Mouse (Mus musculus): ENCODE measurements around the gene Galnt10. TPM values are rescaled to one million over a fixed set of nuclear protein-coding genes. Genes with fewer than 3 reads are reported as not detected.
"Not testable (repeated sequence)": the region's sequence is repeated elsewhere in the genome, so short reads cannot be mapped to it uniquely, and the experiment has no call there.

The Galnt10 gene
- total RNA-seq, 4 experiments from 2014 or later, result 7.2 to 9.4 (median 8.6) TPM

DNA sequence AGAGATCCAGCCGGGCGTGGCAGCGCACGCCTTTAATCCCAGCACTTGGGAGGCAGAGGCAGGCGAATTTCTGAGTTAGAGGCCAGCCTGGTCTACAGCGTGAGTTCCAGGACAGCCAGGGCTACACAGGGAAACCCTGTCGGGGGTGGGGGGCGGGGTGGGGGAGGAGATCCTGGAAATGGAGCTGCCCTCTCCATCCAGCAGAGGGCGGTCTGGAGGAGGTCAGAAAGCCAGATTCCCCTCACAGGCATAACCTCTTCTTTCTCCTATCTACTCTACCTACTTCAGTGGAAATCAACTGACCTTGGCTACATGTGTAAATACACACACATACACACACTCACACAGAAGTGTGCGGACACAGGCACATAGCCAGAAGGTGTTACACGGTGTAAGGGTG lies 180.0 kb downstream of the Galnt10 start:
- DNase-seq (ENCODE audit: low spot score in 2 of 2), result not testable (repeated sequence)

DNA sequence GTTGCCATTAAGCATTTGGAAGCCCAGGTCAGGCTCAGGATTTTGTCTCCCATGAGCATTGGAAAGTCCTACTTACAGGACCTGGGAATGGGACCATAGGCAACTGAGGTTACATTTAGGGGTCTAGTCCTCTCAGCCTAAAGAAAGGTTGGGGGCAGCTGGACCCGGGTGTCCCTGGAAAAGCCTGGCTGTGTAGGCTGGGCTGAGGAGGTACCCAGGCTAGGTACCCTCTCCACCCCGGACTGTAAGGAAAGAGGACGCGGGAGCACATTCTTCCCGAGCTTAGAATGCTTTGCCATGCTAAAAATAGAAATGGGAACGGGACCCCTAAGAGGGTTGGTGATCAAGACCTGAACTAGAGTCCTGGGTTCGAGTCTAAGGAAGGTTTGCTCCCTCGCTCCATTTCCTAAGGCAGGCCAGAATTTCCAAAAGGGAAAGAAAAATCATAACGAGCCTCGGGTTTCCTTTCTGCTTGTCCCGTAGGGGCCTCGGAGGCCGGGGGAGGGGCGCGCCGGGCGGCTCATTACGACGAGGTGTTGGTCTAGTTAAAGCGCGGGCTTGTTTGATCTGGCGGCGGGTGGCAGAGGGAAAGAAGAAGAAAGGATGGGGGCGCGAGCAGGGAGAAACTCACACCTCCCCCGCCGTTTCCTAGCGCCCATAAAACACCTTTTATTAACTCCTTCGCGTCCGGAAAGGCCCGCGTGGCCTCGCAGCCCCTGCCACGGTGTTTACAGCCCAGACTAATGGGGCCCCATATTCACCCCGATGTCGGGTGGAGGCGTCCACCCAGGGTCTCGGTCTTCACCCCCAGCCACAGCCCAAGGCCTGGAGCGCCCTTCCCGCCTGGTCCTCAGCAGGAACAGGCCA lies 182.0 kb downstream of the Galnt10 start:
- no peak for DNase-seq (ENCODE audit: low spot score in 2 of 2)

DNA sequence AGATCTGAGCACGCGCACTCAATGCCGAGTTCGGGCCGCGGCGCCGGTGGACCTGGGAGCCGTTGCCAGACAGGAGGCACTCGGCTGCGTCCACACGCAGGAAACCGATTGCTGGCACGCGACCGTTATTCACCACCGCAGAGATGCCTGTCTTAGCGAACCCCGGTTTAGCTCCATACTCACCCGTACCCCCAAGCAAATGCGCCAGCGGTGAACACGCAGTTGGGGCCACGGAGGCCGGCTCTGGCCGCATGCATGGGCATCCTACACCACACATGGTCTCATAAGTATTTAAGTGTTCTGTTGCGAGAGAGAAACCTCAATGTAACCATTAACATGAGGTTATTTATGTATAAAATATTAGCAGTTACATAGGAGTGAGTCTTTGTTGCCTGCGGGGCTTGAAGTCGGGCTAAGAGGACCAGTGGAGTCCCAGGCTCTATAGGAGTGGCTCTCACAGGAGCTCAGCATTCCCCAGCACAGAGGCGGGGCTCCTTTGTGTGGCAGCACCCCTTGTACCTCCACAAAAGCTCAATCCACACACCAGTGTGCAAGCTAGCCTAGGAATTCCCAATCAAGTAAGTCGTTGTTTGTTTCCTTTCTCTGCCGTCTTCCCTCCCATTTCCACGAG lies 182.8 kb downstream of the Galnt10 start:
- no peak for DNase-seq (ENCODE audit: low spot score in 2 of 2)

DNA sequence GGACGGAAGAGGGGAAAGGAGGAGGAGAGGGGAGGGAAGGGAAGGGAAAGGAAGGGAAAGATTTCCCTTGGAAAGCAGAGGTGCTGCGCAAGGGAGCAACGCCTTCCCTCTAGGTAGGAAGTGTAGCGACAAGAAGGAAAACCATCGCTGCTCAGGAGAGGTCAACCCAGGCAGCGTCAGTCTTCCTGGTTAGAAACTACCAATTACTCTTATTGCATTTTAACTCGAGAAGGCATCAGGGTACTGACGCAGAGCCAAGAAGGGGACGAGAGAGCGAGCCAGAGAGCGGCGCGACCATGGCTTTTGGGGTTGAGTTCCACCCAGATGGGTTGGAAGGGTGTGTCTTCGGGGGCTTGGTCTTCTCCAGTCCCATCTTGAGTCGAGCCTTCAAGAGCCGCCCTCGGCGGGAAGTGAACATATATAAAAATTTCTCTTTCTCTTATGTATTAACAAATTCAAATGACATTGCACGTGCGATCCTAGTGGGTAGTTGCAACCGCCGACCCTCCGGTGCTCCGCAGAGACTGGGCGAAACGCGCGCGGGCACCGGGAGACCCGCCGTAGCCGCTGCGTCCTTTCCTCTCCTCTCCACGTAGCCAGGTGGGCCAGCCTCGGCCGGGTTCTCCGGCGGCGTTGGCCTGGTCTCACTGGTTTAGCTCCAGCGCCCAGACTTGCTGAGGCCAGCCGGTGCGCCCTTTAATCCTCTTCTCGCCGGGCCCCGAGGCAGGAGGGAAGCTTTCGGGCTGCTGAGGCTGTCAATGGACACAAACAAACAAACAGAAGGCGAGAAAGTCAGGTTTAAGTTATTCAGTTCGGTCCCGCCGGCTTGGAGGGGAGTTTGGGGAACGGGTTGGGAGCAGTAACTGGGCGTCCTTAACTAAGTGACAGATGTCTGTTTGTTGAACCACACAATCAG lies 184.0 kb downstream of the Galnt10 start:
- DNase-seq (ENCODE audit: low spot score in 2 of 2), result no peak

DNA sequence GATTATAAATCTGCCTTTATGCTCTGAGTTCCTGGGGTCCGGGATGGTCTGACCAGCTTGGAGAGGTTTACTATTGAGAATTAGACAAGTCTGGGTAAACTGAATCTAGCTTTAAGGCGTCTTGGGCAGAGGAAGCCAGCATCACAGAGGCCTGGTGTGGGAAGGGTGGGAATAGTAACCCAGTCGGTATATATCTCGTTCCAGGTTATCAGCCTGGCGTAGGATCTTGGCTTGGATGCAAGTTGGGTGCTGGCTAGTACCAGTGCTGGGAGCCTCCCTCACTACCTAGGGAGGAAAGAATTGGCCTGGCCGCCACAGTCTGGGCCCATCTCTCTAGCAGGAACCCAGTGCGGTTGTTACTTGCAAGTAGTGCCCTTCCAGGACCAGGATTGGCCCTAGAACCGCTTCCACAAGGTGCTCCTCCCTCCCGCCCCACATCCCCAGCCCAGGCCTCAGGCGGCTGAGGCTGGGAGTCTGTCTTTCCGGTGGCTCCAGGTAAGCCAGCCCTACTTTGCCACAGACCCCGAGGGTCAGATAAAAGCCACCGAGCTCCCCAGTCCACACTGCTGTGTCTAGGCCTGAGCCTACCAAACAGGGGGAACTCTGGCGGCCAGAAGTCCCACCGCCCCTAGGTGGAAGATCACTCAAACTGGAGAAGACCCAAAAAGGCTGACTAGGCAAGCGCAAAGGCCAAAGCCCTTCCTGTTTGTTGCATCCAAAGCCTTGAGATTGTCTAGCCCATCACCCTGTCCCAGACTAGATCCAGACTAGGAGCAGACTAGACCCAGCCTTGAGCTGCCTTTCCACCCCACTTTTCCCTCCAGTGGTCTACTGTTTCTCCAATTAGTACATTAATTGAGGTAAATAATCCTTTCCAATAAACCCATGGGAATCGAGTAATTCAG lies 184.9 kb downstream of the Galnt10 start:
- no peak for DNase-seq (ENCODE audit: low spot score in 2 of 2)

DNA sequence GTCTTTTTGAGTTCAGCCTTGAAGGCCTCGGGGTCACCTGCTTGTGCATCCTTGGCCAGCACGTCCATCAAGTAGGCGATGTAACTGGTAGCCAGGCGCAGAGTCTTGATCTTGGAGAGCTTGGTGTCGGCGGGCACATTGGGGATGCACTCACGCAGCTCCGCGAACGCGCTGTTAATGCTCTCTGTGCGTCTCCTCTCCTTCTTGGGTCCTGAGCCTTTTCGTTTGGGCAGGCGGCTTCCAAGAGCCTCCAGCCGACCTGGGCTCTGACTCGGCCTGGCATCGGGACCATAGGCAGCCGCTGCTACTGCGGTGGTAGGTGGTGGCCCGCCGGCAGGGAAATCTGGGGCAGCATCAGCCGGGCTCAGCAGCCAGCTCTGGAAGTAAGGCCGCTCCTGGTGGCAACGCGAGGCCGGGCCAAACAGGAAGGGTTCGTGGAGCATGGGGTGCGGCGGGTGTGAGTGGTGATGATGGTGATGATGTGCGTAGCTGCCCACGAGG lies 186.1 kb downstream of the Galnt10 start:
- no peak for DNase-seq (ENCODE audit: low spot score in 2 of 2)

DNA sequence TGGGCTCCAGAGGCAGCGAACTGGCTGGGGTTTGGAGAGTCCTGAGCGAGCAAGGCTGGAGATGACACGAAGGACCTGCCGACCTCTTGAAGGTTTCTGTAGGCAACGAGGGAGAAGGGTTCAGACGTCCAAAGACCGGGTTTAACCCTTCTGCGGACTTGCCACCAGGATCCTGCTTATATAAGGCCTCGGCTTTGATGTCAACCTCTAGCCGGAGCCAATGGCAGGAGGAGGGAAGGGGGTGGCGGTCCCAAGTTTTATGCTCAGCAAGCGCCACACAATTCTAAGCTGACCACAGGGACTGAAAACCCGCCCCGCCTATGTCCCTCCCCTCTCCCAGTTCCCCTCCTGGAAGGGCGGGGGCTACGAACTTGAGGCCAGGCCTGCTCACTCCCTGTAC lies 186.6 kb downstream of the Galnt10 start:
- no peak for DNase-seq (ENCODE audit: low spot score in 2 of 2)

DNA sequence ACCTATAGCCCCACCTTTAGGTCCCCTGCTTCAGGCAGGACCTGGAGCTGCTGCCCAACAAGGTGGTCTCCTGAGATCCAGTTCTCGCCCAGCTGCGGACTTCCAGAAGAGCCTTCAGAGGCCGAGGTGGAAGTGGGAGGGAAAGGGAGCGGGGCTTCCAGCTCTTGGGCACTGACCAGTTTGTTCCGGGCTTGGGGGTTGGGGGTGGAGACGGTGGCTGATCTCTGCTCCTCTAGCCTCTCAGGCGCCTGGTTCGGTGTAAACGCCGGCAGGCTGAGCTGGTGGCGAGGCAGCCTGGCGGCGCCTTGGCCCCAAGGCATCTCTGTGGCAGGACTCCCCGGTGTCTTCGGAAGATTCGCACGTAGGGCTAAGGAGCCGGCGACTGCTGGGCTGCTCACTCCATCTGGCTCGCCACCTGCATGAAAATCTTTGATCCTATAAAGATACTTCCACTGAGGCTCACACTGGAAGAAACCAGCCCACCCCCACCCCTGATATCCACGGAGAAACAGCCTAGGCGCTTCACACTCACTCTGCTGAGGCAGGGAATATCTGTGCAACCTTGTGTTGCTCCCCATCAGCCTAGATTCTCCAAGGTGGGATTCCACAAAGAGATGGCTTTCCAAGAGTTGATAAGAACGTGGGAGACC lies 187.4 kb downstream of the Galnt10 start, which contains the start of gene Hand1:
Gene Hand1 (minus strand): TSS at position 267 of the 650 bp plus-strand sequence.
- no peak for DNase-seq (ENCODE audit: low spot score in 2 of 2)

DNA sequence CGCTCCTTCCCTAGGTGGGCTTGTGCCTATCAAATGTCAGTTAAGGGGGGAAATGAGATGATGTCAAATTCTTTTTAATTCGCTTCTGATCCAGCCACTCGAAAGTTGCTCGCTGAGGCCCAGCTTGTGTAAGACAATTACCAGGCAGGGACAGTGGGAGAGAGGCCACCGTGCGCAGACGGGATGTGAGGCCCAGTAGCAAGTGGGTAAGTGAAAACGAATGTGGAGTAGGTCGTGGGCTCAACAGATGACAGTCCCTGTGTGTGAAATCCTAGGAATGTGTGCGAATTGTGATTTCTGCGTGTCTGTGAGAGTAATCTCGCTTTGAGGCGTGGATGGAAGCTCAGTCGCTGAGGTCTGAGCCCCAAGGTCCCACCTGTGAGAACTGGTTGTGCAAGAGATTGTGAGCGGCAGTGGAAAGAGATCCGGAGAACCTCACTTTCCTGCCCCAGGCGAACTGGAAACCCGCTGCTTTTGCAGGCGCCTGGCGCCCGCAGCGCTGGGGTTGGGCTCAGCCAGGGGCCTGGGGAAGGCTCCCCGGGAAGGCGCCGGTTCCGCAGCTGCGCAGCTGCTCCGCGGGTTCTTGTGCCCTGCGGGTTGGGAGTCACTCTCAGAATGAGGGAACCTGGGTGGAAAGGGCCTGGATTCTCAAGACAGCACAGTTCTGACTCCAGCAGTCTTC lies 188.2 kb downstream of the Galnt10 start:
- DNase-seq (ENCODE audit: low spot score in 2 of 2), result no peak

DNA sequence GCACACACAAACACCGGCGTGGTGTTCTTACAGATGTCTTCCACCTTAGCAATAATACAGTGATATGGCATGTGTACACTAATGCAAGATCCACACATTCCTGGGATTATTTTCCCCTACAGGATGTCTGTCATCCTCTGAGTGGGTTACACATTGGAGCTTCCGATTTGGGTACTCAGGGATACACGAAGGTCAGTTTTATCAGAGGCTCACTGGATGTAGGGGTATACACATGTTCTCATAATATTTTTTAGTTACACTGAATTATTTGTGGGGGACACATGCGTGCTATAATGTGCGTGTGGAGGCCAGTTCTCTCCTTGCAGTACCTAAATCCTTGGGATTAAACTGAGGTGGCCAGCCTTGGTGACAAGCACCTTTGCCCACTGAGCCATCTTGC lies 188.8 kb downstream of the Galnt10 start:
- DNase-seq (ENCODE audit: low spot score in 2 of 2), result no peak

DNA sequence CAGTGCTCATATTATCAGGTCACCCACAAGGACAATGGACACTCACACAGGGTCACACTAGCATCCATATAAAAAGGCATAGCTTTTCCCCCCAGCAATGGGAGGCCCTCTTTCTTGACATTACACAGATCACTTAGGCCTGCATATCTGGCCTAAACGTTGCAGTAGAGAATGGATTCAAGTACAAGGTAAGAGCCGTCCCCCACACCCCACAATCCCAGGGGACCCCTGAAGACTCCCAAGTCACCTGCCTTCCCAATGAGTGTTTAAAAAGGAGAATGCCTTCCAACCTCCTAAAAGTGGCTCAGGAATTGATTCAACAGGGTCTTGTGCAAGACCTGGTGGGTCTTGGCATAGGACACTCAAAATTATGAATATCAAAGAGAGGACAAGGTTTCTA lies 190.1 kb downstream of the Galnt10 start:
- no peak for DNase-seq (ENCODE audit: low spot score in 2 of 2)

DNA sequence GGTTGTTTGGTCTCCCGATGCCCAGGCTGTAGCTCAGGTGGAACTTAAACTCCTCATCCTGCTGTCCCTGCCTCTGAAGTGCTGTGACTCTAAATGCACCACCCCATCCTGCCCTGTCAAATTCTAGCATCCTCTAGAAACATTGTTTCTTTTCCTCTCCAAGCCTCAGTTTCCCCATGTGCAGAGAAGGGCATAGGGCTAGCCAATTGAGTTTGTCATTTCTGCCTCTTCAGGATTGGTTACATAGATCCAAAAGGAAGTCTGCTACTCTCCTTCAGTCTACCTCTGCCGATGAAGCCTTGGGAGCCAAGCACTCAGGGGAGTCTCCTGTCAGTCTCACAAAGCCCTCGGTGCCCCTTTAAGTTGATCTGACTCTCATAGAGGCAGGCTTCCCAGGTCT lies 190.7 kb downstream of the Galnt10 start:
- DNase-seq (ENCODE audit: low spot score in 2 of 2), result no peak

DNA sequence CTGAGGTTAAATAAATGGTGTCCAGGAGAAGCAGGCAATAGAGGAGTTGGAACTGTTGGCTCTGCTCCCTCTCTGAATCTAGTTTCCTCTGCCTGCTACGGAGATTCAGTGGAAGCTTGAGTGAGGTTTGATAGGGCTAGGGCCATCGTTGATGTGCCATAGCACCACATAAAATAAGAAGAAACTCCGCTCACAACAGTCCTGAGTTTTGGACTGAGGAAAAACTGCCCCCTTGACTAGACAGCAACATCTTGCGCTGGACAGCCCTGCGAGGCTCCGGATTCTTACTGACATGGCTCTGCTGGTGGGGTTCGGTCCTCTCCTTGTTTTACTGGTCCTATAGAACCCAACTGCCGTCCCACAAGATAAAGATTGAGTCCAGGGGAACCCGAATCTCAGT lies 191.2 kb downstream of the Galnt10 start:
- DNase-seq (ENCODE audit: low spot score in 2 of 2), result no peak

Other genes starting within 250 kb of the Galnt10 start
- gene Fam114a2, start 126.8 kb upstream of the Galnt10 start, total RNA-seq (2022), result 10 to 100 TPM; 28.1 to 31.9 (median 30.5) TPM
- gene Mfap3, start 126.8 kb upstream of the Galnt10 start, total RNA-seq (2022), result 10 to 100 TPM; 19.9 to 22.1 (median 20.1) TPM
- 10 to 100 TPM; 46.3 to 50.7 (median 49.6) TPM for gene Sap30l, start 156.2 kb downstream of the Galnt10 start, total RNA-seq (2022)
- gene Hand1, start 187.4 kb downstream of the Galnt10 start, total RNA-seq (2022), result not detected